Mouse (Mus musculus) brain, embryonic 14.5 days (tissue): ENCODE data around the gene Rasl11a. TPM values are rescaled to one million over a fixed set of nuclear protein-coding genes. Genes with fewer than 3 reads are reported as not detected.

Experiments
- DNase-seq: peaks from one replicate; pipeline ENCODE4 v3.0.0-alpha.2; 2011; ENCODE audit warnings: low read depth
- CTCF ChIP-seq: fragments of 200-500 bp; IDR thresholded peaks from 2 replicates; pipeline ENCODE4 v1.5.1; 2012; ENCODE audit warnings: inconsistent platforms, mild to moderate bottlenecking, moderate library complexity, borderline replicate concordance; ENCODE audit not compliant: insufficient read depth, insufficient read length; ENCODE audit errors: extremely low read depth
- POLR2A ChIP-seq: fragments of 200-500 bp; IDR thresholded peaks from 2 replicates; pipeline ENCODE4 v1.6.1; 2012; ENCODE audit warnings: mild to moderate bottlenecking, inconsistent platforms, borderline replicate concordance; ENCODE audit not compliant: poor library complexity, insufficient read depth, insufficient read length, severe bottlenecking; ENCODE audit errors: extremely low read depth
- polyA plus RNA-seq: library from polyadenylated mRNA; depleted of rRNA; stranded (reverse); fragments of >200 nt; gene quantifications from 2 replicates; pipeline ENCODE4 v1.2.3, GENCODE M21; 2012

Gene Rasl11a
- polyA plus RNA-seq, 1 experiment, result 5.5 TPM

GRCm38 (mm10) chr5:146832435-146832768 lies 12.5 kb upstream of the Rasl11a start:
- TF ChIP-seq POLR2A, result no peak
- no peak for TF ChIP-seq CTCF
- DNase-seq, result no peak

GRCm38 (mm10) chr5:146832769-146833448 lies 12.0 kb upstream of the Rasl11a start, which contains the start of gene Rpl21:
Gene Rpl21, plus strand, starts transcription at chr5:146832890.
- peak; percentile 98 for DNase-seq
- TF ChIP-seq POLR2A (peak; percentile 85; the same call in 1 of the 2 replicates), CTCF (no peak)

GRCm38 (mm10) chr5:146833673-146834201 lies 11.1 kb upstream of the Rasl11a start:
- TF ChIP-seq CTCF (no peak), POLR2A (no peak)
- DNase-seq, result no peak

GRCm38 (mm10) chr5:146834959-146835358 lies 9.9 kb upstream of the Rasl11a start:
- TF ChIP-seq POLR2A, result no peak
- no peak for TF ChIP-seq CTCF
- no peak for DNase-seq

GRCm38 (mm10) chr5:146837967-146838720 lies 6.7 kb upstream of the Rasl11a start:
- no peak for DNase-seq
- TF ChIP-seq CTCF (no peak), POLR2A (no peak)

- TF ChIP-seq POLR2A (no peak), CTCF (no peak)
- no peak for DNase-seq
These were observed 5.8 kb upstream of the Rasl11a start for GRCm38 (mm10) chr5:146838836-146839648.

GRCm38 (mm10) chr5:146839760-146840159 lies 5.1 kb upstream of the Rasl11a start:
- TF ChIP-seq CTCF (no peak), POLR2A (no peak)
- no peak for DNase-seq

- DNase-seq, result no peak
- TF ChIP-seq POLR2A (no peak), CTCF (no peak)
These were observed 4.4 kb upstream of the Rasl11a start for GRCm38 (mm10) chr5:146840422-146840821.

GRCm38 (mm10) chr5:146841301-146841700 lies 3.6 kb upstream of the Rasl11a start:
- DNase-seq, result no peak
- TF ChIP-seq CTCF (no peak), POLR2A (no peak)

GRCm38 (mm10) chr5:146841996-146842395 lies 2.9 kb upstream of the Rasl11a start:
- DNase-seq, result no peak
- TF ChIP-seq CTCF, result no peak
- no peak for TF ChIP-seq POLR2A
